Mouse (Mus musculus) brain, embryonic 14.5 days (tissue): Measurements from ENCODE around the gene Col4a6.

Experiments used
- CTCF ChIP-seq: fragments of 200-500 bp; IDR thresholded peaks from 2 replicates; pipeline ENCODE4 v1.5.1; 2012; ENCODE audit warnings: inconsistent platforms, mild to moderate bottlenecking, moderate library complexity, borderline replicate concordance; ENCODE audit not compliant: insufficient read depth, insufficient read length; ENCODE audit errors: extremely low read depth
- POLR2A ChIP-seq: fragments of 200-500 bp; IDR thresholded peaks from 2 replicates; pipeline ENCODE4 v1.6.1; 2012; ENCODE audit warnings: mild to moderate bottlenecking, inconsistent platforms, borderline replicate concordance; ENCODE audit not compliant: poor library complexity, insufficient read depth, insufficient read length, severe bottlenecking; ENCODE audit errors: extremely low read depth

DNA sequence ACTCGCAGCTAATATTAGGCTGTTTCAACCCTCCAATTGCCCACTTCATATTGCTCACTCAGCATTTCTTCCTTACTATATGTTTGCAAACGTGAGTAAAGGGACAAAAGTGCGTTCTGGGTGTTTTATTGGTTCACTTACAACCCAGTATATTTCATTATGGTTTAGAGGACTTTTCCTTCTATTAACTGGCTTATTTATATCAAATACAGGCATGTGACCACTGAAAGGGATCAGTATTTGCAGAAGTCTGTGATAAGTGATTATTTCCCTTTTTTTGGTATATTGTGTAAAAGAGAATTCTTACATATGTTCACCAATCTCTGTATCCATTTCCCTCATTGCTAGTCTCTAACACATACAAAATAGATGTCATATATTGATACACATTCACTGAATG is 313.5 kb downstream of the Col4a6 start:
- TF ChIP-seq CTCF (no peak), POLR2A (no peak)
